In the genomic region with DNA sequence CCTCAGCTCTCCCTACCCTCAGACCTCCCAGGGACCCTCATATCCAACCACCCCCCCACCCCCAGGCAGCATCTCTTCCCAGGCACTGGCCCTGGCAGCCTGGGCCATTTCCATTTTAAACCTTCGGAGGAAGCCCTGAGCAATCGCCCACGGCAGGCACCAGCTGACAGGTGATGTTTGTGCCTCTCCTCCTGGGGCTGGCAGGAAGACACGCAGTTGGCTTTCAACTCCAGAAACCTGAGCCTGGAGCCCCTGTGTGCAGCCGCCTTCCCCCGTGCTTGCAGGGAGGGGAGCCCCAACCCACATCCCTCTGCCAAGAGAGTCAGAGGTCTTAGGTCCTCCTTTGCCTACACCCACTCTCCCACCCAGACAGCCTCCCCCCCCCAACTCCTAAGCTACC, we compare ENCODE assay signal across 8 mouse cellular contexts. TPM values are rescaled to one million over a fixed set of nuclear protein-coding genes. Genes with fewer than 3 reads are reported as not detected.
A peak's percentile ranks its signal among the peaks of the same experiment; 100 is the strongest.
DNase-seq lines count a peak whose midpoint lies in the region; ATAC-seq lines count a peak whose summit lies in the region.

No protein-coding gene starts in this region.

- H3K9me3 ChIP-seq in heart, embryonic 14.5 days (ENCODE audit: control insufficient read depth, low read length), result no peaks in the 10 kb centered on the region
- no peaks in the 10 kb centered on the region for H3K9me3 ChIP-seq in hindbrain, embryonic 13.5 days
- H3K9me3 ChIP-seq in neural tube, embryonic 13.5 days, result no peaks in the 10 kb centered on the region

- H3K27ac ChIP-seq in heart, embryonic 14.5 days (replicated peaks in 1 of 2; ENCODE audit: control insufficient read depth in 1 of 2, insufficient read depth in 1 of 2, low read depth in 2 of 2, low read length in 2 of 2), result no peak overlapping the region
- H3K27ac ChIP-seq in hindbrain, embryonic 13.5 days, result no peak overlapping the region
- H3K27ac ChIP-seq in neural tube, embryonic 13.5 days (replicated peaks), result no peak overlapping the region

- no peak for ATAC-seq in heart, embryonic 14.5 days (ENCODE audit: insufficient number of reproducible peaks, insufficient read depth, low FRiP score, low read depth)
- ATAC-seq in hindbrain, embryonic 13.5 days (ENCODE audit: low FRiP score), result no peak
- ATAC-seq in neural tube, embryonic 13.5 days (ENCODE audit: low read depth), result no peak

- no peak for DNase-seq in heart, adult 11 months
- DNase-seq in cerebellum, postnatal 14 days, result peak; percentile 48 to 55
- no peak for DNase-seq in ovary, postnatal 14 days (ENCODE audit: low spot score)
- DNase-seq in ovary, adult 18-20 months (ENCODE audit: low spot score), result no peak
- no peak for DNase-seq in heart, adult 9 months (ENCODE audit: low spot score in 2 of 2)

- peaks cover 66% of the 10 kb centered on the region for H3K27me3 ChIP-seq in heart, embryonic 14.5 days (ENCODE audit: control insufficient read depth, insufficient read depth, low read length)
- peaks cover 78% of the 10 kb centered on the region for H3K27me3 ChIP-seq in hindbrain, embryonic 13.5 days
- H3K27me3 ChIP-seq in neural tube, embryonic 13.5 days, result peaks cover 93% of the 10 kb centered on the region

- H3K9ac ChIP-seq in heart, embryonic 14.5 days (ENCODE audit: low read length), result no peak overlapping the region
- H3K9ac ChIP-seq in hindbrain, embryonic 13.5 days, result peak overlapping the region; percentile 87
- peak overlapping the region; percentile 87 for H3K9ac ChIP-seq in neural tube, embryonic 13.5 days

- peaks cover 13 to 28% of the 10 kb centered on the region in 2 experiments; a peak in 3 of 4 replicates for H3K4me1 ChIP-seq in heart, embryonic 14.5 days (ENCODE audit: control insufficient read depth in 2 of 2, insufficient read depth in 2 of 2, low read length in 2 of 2)
- H3K4me1 ChIP-seq in hindbrain, embryonic 13.5 days (replicated peaks), result peaks cover 60% of the 10 kb centered on the region
- H3K4me1 ChIP-seq in neural tube, embryonic 13.5 days (replicated peaks), result peaks cover 59% of the 10 kb centered on the region

- no peak overlapping the region for H3K4me3 ChIP-seq in heart, embryonic 14.5 days (ENCODE audit: control insufficient read depth in 1 of 2, insufficient read depth in 1 of 2, low read depth in 1 of 2, low read length in 2 of 2)
- H3K4me3 ChIP-seq in hindbrain, embryonic 13.5 days, result peak overlapping the region; percentile 78
- peak overlapping the region; percentile 77 for H3K4me3 ChIP-seq in neural tube, embryonic 13.5 days

- H3K36me3 ChIP-seq in heart, embryonic 14.5 days (ENCODE audit: control insufficient read depth, insufficient read depth, low read length), result no peaks in the 10 kb centered on the region
- H3K36me3 ChIP-seq in hindbrain, embryonic 13.5 days, result no peaks in the 10 kb centered on the region
- H3K36me3 ChIP-seq in neural tube, embryonic 13.5 days, result no peaks in the 10 kb centered on the region

- WGBS in heart, embryonic 14.5 days, result 24% methylated on average over 6 of the region's 6 CpGs
- WGBS in hindbrain, embryonic 13.5 days, result 17% methylated on average over 6 of the region's 6 CpGs
- WGBS in neural tube, embryonic 13.5 days, result 3% methylated on average over 6 of the region's 6 CpGs

- H3K4me2 ChIP-seq in heart, embryonic 14.5 days (ENCODE audit: low read length), result peak overlapping the region; percentile 100
- H3K4me2 ChIP-seq in hindbrain, embryonic 13.5 days, result peak overlapping the region; percentile 93
- peak overlapping the region; percentile 91 for H3K4me2 ChIP-seq in neural tube, embryonic 13.5 days

RNA-seq across cellular contexts. Expression of a gene that starts 41.9 kb away (rescaled TPM):
- polyA plus RNA-seq in heart, embryonic 14.5 days (2014; fragmentation: Nextera tagmentation; extraction: Ambion mirVana), result 151 and 153 TPM in 2 replicates
- 233 and 250 TPM in 2 replicates for polyA plus RNA-seq in hindbrain, embryonic 13.5 days (2015; fragmentation: Nextera tagmentation; extraction: Ambion mirVana)
- polyA plus RNA-seq in neural tube, embryonic 13.5 days (2015; fragmentation: Nextera tagmentation; extraction: Ambion mirVana), result 227 and 243 TPM in 2 replicates

RNA-seq across cellular contexts. Expression of a gene that starts 53.2 kb away (rescaled TPM):
- polyA plus RNA-seq in heart, embryonic 14.5 days (2014; fragmentation: Nextera tagmentation; extraction: Ambion mirVana), result 2,457 and 2,575 TPM in 2 replicates
- 881 and 924 TPM in 2 replicates for polyA plus RNA-seq in hindbrain, embryonic 13.5 days (2015; fragmentation: Nextera tagmentation; extraction: Ambion mirVana)
- 918 and 1,011 TPM in 2 replicates for polyA plus RNA-seq in neural tube, embryonic 13.5 days (2015; fragmentation: Nextera tagmentation; extraction: Ambion mirVana)

RNA-seq across cellular contexts. Expression of a gene that starts 58.7 kb away (rescaled TPM):
- 1.4 and 1.5 TPM in 2 replicates for polyA plus RNA-seq in heart, embryonic 14.5 days (2014; fragmentation: Nextera tagmentation; extraction: Ambion mirVana)
- 7.1 and 8.1 TPM in 2 replicates for polyA plus RNA-seq in hindbrain, embryonic 13.5 days (2015; fragmentation: Nextera tagmentation; extraction: Ambion mirVana)
- polyA plus RNA-seq in neural tube, embryonic 13.5 days (2015; fragmentation: Nextera tagmentation; extraction: Ambion mirVana), result 9.6 and 10.9 TPM in 2 replicates

Comparison
In these comparisons a context has a peak if more than half of its experiments do, and no peak if none do; other contexts are left out.
1. H3K4me3 ChIP-seq: peak in hindbrain, embryonic 13.5 days (single experiment) and neural tube, embryonic 13.5 days (single experiment); none in heart, embryonic 14.5 days (0 of 2).
2. DNase-seq: peak in cerebellum, postnatal 14 days (2 of 2); none in heart, adult 11 months (single experiment), ovary, postnatal 14 days (single experiment), ovary, adult 18-20 months (single experiment) and heart, adult 9 months (0 of 2).
3. Peak in every context shown above with its lines, with median percentiles within 50 percentile points of each other: H3K4me2 ChIP-seq.